Mouse (Mus musculus): ENCODE data around the gene Tff3.

The Tff3 gene

DNA sequence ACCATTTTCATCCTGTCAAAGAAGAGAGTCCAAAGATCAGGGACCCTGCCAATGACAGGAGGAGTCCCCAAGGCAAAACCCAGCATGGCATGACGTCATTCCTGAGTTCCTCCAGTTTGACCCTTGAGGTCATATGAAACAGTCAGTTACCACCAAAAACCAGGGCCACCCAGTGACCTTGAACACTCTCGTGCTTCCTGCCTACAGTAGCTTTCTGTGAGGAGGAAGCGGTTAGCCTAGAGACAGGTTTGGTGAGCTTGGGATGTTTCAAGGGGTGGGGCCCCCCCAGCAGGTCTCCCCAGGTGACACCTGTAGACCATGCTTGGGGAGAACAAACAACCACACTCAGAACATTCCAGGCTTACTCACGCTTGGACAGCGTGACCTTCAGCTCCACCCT is 51.9 kb downstream of the Tff3 start:
- DNase-seq (ENCODE audit: low read depth, low spot score): no peak

DNA sequence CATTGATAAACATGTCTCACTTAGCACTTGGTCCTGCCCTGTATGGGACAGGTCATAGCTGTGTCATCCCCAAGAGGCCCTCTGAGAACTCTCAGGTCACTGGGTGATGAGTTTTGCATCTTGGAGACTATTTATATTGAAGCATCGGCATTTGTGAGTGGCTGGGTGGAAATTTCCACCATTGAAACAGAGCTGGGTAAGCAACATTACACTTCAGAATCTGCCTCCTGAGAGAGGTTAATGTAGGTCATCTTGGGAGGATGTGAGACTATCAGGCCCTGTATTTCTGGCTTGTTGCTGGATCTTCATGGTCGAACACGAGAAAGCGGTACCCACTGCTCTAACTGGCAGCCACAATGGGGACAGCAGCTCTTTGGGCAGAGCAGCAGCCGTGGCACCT is 54.0 kb downstream of the Tff3 start:
- DNase-seq (ENCODE audit: low read depth, low spot score): no peak
